Mouse (Mus musculus): ENCODE measurements around the gene Lefty2. TPM values are rescaled to one million over a fixed set of nuclear protein-coding genes. Genes with fewer than 3 reads are reported as not detected.
A peak's percentile ranks its signal among the peaks of the same experiment; 100 is the strongest.

Lefty2 gene
- polyA plus RNA-seq, 1 experiment from 2014 or later: 3.7 TPM

DNA sequence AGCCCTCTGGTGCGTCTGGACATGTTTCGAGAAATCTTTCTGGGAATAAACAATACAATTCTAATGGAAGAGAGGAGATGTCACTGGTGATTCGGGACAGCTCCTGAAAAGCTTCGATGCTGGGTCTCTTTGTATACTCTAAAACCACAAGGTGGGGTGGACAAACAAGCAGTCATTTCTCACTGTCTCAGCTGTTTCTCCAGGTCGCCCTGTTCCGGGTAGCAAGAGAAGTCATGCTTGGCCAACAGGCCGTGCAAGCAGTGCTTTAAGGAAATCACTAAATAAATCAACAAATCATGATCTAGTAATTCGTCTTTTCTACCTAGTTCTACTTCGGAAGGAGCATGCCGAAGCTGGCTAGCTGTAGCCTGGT lies 10.7 kb downstream of the Lefty2 start:
- no peak for ATAC-seq (replicated peaks)
- Histone ChIP-seq H3K27ac (replicated peaks) (peak overlapping the region; percentile 56), H3K9me3 (no peaks in the 10 kb centered on the region)

DNA sequence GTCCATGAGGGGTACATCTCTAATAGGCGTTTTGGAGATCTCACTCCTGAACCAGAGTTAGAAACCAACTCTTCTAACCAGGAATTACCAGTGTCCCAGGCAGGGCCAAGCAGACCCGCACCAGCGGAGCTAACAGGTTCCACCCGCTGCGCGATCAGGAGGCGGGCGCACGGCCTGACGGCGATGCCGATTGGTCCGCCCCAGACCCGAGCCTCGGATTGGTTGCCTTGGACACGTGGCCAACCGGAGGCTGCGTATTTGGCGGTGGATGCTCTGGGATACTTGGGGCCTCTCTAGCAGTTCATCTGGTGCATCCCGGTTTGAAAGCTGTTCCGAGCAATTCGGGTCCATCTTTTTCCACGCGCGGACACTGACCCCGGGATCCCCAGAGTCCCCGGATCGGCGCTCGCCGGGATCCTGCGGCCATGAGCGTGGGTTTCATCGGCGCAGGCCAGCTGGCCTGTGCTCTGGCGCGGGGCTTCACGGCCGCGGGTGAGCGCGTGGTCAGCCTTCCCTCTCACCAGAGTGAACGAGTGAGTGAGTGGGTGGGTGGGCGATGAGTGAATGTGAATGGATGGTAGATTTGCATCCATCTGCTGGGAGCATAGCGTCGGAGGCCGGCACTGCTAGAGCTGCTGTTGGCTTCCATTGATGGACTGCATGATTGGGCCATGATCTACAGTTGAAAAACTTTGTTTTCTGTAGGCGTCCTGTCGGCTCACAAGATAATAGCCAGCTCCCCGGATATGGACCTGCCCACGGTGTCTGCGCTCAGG lies 11.3 kb downstream of the Lefty2 start, which contains the start of gene Pycr2:
TSS of gene Pycr2 (plus strand) at position 255 of the 776 bp plus-strand sequence.
- peaks cover 19% of the 10 kb centered on the region for H3K4me1 ChIP-seq
- WGBS: under 1% methylated on average over 52 of the region's 52 CpGs
- H3K9me3 ChIP-seq: no peaks in the 10 kb centered on the region
- peak within 1 kb of the TSS; percentile 58 for H3K4me3 ChIP-seq
- peak within 1 kb of the TSS; percentile 81 for H3K9ac ChIP-seq (replicated peaks)
- peak; percentile 99 for ATAC-seq (replicated peaks)
- H3K4me2 ChIP-seq (replicated peaks): peak within 1 kb of the TSS; percentile 92
- peaks cover 25% of the 10 kb centered on the region for H3K36me3 ChIP-seq
- H3K27ac ChIP-seq (replicated peaks): peak within 1 kb of the TSS; percentile 75
- no peaks in the 10 kb centered on the region for H3K27me3 ChIP-seq

More for the DNA sequence above, 10.7 kb downstream of the Lefty2 start:
- H3K27me3 ChIP-seq: no peaks in the 10 kb centered on the region
- H3K4me2 ChIP-seq (replicated peaks): peak overlapping the region; percentile 92
- peak overlapping the region; percentile 32 for H3K9ac ChIP-seq (replicated peaks)
- H3K4me3 ChIP-seq: peak overlapping the region; percentile 58
- peaks cover 19% of the 10 kb centered on the region for H3K4me1 ChIP-seq
- H3K36me3 ChIP-seq: peaks cover 22% of the 10 kb centered on the region
- 37% methylated on average over 10 of the region's 10 CpGs for WGBS

DNA sequence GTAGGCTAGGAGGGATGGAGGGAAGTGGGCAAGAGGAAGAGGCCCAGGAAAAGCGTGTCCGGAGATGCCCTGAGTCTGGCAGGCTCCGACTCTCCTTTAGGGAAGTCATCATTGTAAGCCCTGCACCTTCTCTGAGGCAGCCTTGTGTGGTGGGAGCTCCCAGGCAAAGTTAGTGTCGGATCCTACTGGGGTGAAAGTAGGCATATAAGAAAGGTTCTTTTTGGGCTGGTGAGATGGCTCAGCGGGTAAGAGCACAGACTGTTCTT lies 11.8 kb downstream of the Lefty2 start:
- H3K9me3 ChIP-seq: no peaks in the 10 kb centered on the region
- 2% methylated on average over 5 of the region's 5 CpGs for WGBS
- no peaks in the 10 kb centered on the region for H3K27me3 ChIP-seq
- peaks cover 25% of the 10 kb centered on the region for H3K36me3 ChIP-seq
- no peak; the same call in none of the 2 replicates for ATAC-seq (replicated peaks)
- H3K4me1 ChIP-seq: peaks cover 19% of the 10 kb centered on the region
- peak overlapping the region; percentile 58 for H3K4me3 ChIP-seq
- H3K9ac ChIP-seq (replicated peaks): peak overlapping the region; percentile 81
- H3K4me2 ChIP-seq (replicated peaks): peak overlapping the region; percentile 92
- peak overlapping the region; percentile 75 for H3K27ac ChIP-seq (replicated peaks)

DNA sequence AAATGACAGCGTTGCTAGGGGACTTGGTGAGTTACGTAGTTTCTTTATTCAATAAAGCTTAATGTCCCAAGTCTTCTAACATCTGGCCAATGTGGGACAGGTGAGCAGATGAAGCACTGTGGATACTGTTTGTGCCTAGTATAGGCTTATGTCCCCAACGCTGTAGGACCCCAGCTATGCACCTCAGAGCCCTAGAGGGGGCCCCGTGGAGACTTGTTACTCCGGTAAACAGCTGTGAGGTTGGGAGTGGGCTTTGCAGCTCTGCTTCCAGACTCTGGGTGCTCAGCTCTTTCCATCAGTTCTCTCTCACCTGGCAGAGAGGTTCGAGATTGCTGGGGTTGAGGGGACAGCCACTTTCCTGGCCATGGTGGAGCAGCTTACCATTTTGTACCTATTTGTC lies 12.4 kb downstream of the Lefty2 start:
- Histone ChIP-seq H3K27me3 (no peaks in the 10 kb centered on the region), H3K9ac (replicated peaks) (peak overlapping the region; percentile 81), H3K4me1 (peaks cover 19% of the 10 kb centered on the region), H3K36me3 (peaks cover 25% of the 10 kb centered on the region), H3K9me3 (no peaks in the 10 kb centered on the region), H3K27ac (replicated peaks) (no peak overlapping the region), H3K4me3 (peak overlapping the region; percentile 58), H3K4me2 (replicated peaks) (peak overlapping the region; percentile 92)
- WGBS: 59% methylated on average over 6 of the region's 6 CpGs
- ATAC-seq (replicated peaks): no peak

DNA sequence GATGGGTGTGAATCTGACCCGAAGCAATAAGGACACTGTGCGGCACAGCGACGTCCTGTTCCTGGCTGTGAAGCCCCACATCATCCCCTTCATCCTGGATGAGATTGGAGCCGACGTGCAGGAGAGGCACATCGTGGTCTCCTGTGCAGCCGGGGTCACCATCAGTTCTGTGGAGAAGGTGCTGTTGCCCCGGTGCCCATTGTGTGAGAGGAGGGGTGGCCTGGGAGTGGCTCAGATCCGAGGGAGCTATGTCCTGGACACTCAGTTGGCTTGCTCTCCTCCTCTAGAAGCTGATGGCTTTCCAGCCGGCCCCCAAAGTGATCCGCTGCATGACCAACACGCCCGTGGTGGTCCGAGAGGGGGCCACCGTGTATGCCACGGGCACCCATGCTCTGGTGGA lies 13.0 kb downstream of the Lefty2 start:
- Histone ChIP-seq H3K4me2 (replicated peaks) (peak overlapping the region; percentile 92), H3K4me1 (peaks cover 19% of the 10 kb centered on the region), H3K9me3 (no peaks in the 10 kb centered on the region), H3K27me3 (no peaks in the 10 kb centered on the region), H3K4me3 (no peak overlapping the region), H3K9ac (replicated peaks) (no peak overlapping the region), H3K36me3 (peaks cover 25% of the 10 kb centered on the region), H3K27ac (replicated peaks) (no peak overlapping the region)
- ATAC-seq (replicated peaks): no peak
- 95% methylated on average over 17 of the region's 17 CpGs for WGBS

DNA sequence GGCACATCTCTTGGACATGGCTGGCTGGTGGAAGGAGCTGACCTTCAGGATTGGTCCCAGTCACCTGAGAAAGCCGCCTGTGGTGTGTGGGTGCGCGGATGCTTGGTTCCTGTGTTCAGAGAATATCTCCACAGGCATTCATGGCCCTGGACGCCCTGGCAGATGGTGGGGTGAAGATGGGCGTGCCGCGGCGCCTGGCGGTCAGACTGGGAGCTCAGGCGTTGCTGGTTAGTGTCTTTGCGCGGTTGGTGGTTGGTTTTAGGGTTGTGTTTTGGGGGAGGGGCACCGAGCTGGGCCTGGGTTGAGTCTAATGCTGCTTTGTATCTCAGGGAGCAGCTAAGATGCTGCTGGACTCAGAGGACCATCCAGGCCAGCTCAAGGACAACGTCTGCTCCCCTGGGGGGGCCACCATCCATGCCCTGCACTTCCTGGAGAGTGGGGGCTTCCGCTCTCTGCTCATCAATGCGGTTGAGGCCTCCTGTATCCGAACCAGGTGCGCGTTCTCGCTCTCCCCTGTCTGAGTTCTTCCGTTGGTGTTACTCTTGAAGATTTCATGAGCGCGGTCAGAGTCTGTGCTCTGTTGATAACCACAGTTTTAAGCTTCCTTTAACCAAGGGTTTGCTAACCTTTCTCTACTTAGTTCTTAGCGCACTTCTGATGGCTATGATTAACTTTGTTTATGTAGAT lies 13.7 kb downstream of the Lefty2 start:
- Histone ChIP-seq H3K27ac (replicated peaks) (no peak overlapping the region), H3K9ac (replicated peaks) (no peak overlapping the region), H3K36me3 (peaks cover 25% of the 10 kb centered on the region), H3K4me2 (replicated peaks) (no peak overlapping the region), H3K4me1 (peaks cover 19% of the 10 kb centered on the region), H3K9me3 (no peaks in the 10 kb centered on the region), H3K27me3 (no peaks in the 10 kb centered on the region), H3K4me3 (no peak overlapping the region)
- no peak for ATAC-seq (replicated peaks)
- WGBS: 94% methylated on average over 24 of the region's 24 CpGs

DNA sequence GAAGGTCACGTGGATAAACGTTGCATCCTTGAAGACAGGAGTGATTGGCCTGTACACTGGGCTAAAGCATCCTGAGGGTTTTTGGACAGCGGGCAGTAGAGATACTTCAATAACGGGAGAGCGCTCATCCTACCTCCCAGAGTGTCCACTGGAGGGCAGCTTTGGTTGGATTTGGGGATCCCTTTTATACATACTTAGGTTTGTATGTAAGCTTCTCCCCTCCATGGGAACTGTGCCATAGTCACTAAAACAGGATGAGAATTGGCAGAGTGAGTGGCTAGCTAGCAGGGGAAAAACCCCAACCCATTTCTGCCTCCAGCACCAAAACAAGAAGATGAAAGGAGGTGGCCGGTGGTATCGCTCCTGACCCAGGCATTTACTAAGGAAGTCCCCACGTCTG lies 18.2 kb downstream of the Lefty2 start:
- 48% methylated on average over 8 of the region's 8 CpGs for WGBS
- Histone ChIP-seq H3K4me3 (no peak overlapping the region), H3K4me1 (0 out of 2 replicates have a peak, but pooled peaks cover under 1% of the 10 kb centered on the region), H3K27ac (replicated peaks) (no peak overlapping the region), H3K4me2 (replicated peaks) (no peak overlapping the region), H3K9ac (replicated peaks) (no peak overlapping the region), H3K27me3 (no peaks in the 10 kb centered on the region), H3K36me3 (peaks cover 25% of the 10 kb centered on the region), H3K9me3 (no peaks in the 10 kb centered on the region)
- ATAC-seq (replicated peaks): no peak

DNA sequence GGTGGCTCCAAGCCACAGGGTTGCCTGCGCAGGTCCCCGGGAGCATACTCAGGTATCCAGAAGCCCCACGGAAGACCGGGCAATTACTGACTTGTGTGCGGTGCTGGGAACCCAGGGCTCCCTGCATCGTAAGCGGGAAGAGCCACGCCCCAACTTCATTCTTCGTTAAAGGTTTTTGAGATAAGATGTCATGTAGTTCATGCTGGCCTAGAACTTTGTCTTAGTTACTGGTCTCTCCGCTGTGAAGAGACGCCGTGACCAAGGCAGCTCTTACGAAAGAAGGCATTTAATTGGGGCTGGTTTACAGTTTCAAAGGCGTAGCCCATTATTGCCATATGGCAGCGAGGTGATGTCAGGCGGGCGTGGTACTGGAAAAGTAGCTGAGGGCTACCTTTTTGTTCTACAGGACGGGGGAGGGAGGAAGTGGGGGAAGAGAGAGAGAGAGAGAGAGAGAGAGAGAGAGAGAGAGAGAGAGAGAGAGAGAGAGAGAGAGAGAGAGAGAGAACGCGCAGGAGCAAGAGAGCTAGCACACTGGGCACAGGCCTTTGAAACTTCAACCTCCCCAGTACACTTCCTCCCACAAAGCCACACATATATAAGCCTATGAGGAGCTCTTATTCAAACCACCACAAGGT lies 18.9 kb downstream of the Lefty2 start:
- WGBS: 54% methylated on average over 20 of the region's 20 CpGs
- peaks cover 19% of the 10 kb centered on the region for H3K36me3 ChIP-seq
- no peak overlapping the region for H3K27ac ChIP-seq (replicated peaks)
- H3K4me2 ChIP-seq (replicated peaks): no peak overlapping the region
- no peaks in the 10 kb centered on the region for H3K9me3 ChIP-seq
- no peaks in the 10 kb centered on the region for H3K27me3 ChIP-seq
- H3K4me3 ChIP-seq: no peak overlapping the region
- no peak for ATAC-seq (replicated peaks)
- H3K9ac ChIP-seq (replicated peaks): no peak overlapping the region
- H3K4me1 ChIP-seq: no peaks in the 10 kb centered on the region

DNA sequence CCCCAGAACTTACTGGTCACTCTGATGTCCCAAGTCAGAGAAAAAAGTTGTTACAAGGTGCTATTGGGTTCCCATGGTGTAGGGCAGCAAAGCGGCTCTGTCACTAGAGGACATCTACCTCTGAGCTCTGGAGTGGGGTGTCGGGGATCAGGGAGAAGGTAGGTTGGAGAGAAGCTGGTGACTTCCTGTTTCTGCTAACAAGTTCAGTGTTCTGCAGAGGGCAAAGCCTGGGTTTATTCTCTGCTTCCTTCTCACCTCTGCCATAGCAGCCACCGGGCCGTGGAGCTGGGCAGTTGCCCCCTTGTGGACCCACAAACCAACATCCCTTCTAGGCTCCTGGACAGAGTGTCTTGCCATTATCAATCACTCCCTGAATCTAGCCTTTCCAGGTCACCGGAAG lies 19.9 kb downstream of the Lefty2 start:
- 92% methylated on average over 5 of the region's 5 CpGs for WGBS
- Histone ChIP-seq H3K4me2 (replicated peaks) (no peak overlapping the region), H3K4me1 (no peaks in the 10 kb centered on the region), H3K9ac (replicated peaks) (no peak overlapping the region), H3K27me3 (no peaks in the 10 kb centered on the region), H3K9me3 (no peaks in the 10 kb centered on the region), H3K4me3 (no peak overlapping the region), H3K27ac (replicated peaks) (no peak overlapping the region), H3K36me3 (peaks cover 11% of the 10 kb centered on the region)
- no peak for ATAC-seq (replicated peaks)

DNA sequence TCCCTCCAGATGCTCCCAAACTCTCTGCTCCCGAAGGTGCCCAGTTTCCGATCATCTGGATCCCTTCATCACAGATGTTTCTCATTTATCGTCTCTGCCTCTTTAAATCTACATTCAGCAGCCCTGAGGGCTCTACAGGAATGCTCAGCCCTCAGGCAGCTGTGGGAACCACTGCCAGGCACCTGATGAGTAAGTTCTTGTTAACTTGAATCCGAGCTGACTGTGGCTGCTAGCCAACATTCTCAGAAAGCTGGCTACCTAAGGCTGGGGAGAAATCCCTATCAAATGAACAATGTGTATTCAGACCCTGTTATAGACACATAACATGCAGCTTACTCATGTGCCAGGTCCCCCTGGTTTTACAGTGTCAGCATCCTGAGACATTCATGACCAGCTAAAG lies 20.9 kb downstream of the Lefty2 start:
- H3K9me3 ChIP-seq: no peaks in the 10 kb centered on the region
- no peak overlapping the region for H3K4me3 ChIP-seq
- H3K27ac ChIP-seq (replicated peaks): no peak overlapping the region
- 0 out of 2 replicates have a peak, but pooled peaks cover under 1% of the 10 kb centered on the region for H3K36me3 ChIP-seq
- no peak overlapping the region for H3K9ac ChIP-seq (replicated peaks)
- H3K27me3 ChIP-seq: no peaks in the 10 kb centered on the region
- WGBS: 55% methylated on average over 4 of the region's 4 CpGs
- H3K4me2 ChIP-seq (replicated peaks): no peak overlapping the region
- ATAC-seq (replicated peaks): no peak
- H3K4me1 ChIP-seq: no peaks in the 10 kb centered on the region

DNA sequence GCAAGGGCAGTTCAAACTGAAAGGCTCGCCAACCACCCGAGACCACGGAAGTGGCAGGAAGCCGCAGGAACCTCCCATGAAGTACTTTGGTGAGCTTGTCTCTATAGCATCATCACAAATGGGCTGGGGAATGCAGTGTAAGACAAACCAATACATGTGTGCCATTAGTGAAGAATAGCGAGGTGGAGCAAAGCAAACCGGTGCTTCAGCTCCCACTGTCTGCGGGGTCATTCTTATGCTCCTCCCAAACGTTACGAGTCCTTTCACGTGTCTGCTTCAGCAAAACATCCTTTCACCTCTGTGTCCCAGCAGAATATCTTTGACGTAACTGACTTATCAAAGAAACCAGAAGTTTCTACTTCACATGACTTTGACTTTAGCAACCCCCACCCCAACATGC lies 23.5 kb downstream of the Lefty2 start:
- Histone ChIP-seq H3K9me3 (no peaks in the 10 kb centered on the region), H3K4me3 (no peak overlapping the region), H3K4me1 (no peaks in the 10 kb centered on the region), H3K36me3 (no peaks in the 10 kb centered on the region), H3K4me2 (replicated peaks) (no peak overlapping the region), H3K9ac (replicated peaks) (no peak overlapping the region), H3K27me3 (no peaks in the 10 kb centered on the region), H3K27ac (replicated peaks) (no peak overlapping the region)
- ATAC-seq (replicated peaks): no peak
- WGBS: 93% methylated on average over 11 of the region's 11 CpGs

DNA sequence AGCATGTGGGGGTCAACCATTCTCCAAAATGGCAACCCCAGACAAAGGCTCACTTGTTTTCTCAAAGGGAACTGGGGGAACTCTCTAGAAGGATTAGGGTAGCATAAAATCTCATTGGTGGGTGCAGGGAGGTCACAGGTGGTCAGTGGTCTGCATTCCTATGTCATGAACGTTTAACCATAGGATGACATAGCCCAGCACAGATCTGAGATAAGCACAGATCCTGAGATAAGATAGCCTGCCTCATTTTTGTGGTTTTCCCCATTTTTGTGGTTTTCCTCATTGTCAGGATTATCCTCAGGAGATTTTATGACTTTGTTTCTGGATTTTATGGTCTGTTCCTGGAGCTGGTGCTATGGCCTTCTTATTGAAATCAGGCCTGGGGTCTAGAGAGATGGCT lies 24.1 kb downstream of the Lefty2 start:
- Histone ChIP-seq H3K4me1 (no peaks in the 10 kb centered on the region), H3K36me3 (no peaks in the 10 kb centered on the region), H3K9me3 (no peaks in the 10 kb centered on the region), H3K4me2 (replicated peaks) (no peak overlapping the region), H3K4me3 (no peak overlapping the region), H3K27ac (replicated peaks) (no peak overlapping the region), H3K27me3 (no peaks in the 10 kb centered on the region), H3K9ac (replicated peaks) (no peak overlapping the region)
- WGBS: 64% methylated on average over 1 of the region's 1 CpGs
- no peak for ATAC-seq (replicated peaks)

Data from forebrain, embryonic 15.5 days (tissue).